Mouse (Mus musculus) midbrain, embryonic 14.5 days (tissue): ENCODE measurements around the gene Cpm. TPM values are rescaled to one million over a fixed set of nuclear protein-coding genes. Genes with fewer than 3 reads are reported as not detected.
"Not testable (repeated sequence)": the region's sequence is repeated elsewhere in the genome, so short reads cannot be mapped to it uniquely, and the experiment has no call there.

Source experiments
- ATAC-seq: fragments of 200-750 bp; cut with Nextera tagmentation; 2 replicates; pipeline ENCODE4 v1.8.0; 2017; ENCODE audit warnings: moderate number of reproducible peaks, moderate library complexity; ENCODE audit not compliant: low FRiP score, low TSS enrichment
- DNase-seq: peaks from one replicate; pipeline ENCODE4 v3.0.0-alpha.2; 2015
- H3K27ac ChIP-seq: fragments of 300-500 bp; sonication (generic); replicated peaks from 2 replicates; pipeline ENCODE4 v1.5.1; 2014; ENCODE audit warnings: mild to moderate bottlenecking, low read depth, low read length, moderate library complexity
- H3K27me3 ChIP-seq: fragments of 300-500 bp; sonication (generic); 2 replicates; pipeline ENCODE4 v1.6.1; 2014; ENCODE audit warnings: low read length, control low read depth, mixed read lengths; ENCODE audit not compliant: control insufficient read depth, insufficient read depth
- H3K36me3 ChIP-seq: fragments of 300-500 bp; sonication (generic); 2 replicates; pipeline ENCODE4 v1.6.1; 2014; ENCODE audit warnings: low read length, control low read depth; ENCODE audit not compliant: control insufficient read depth, insufficient read depth
- H3K4me1 ChIP-seq: fragments of 300-500 bp; sonication (generic); 2 replicates; pipeline ENCODE4 v1.6.1; 2014; ENCODE audit warnings: mild to moderate bottlenecking, antibody characterized with exemption, low read length, control low read depth; ENCODE audit not compliant: control insufficient read depth, insufficient read depth
- H3K4me2 ChIP-seq: fragments of 300-500 bp; sonication (generic); 2 replicates; pipeline ENCODE4 v1.6.1; 2014; ENCODE audit warnings: mild to moderate bottlenecking, low read length, moderate library complexity
- H3K4me3 ChIP-seq: fragments of 300-500 bp; sonication (generic); replicated peaks from 2 replicates; pipeline ENCODE4 v1.5.1; 2014; ENCODE audit warnings: low read depth, low read length
- H3K9ac ChIP-seq: fragments of 300-500 bp; sonication (generic); replicated peaks from 2 replicates; pipeline ENCODE4 v1.6.1; 2014; ENCODE audit warnings: mild to moderate bottlenecking, low read length, moderate library complexity
- H3K9me3 ChIP-seq: fragments of 300-500 bp; sonication (generic); 2 replicates; pipeline ENCODE4 v1.6.1; 2016; ENCODE audit warnings: low read length, control low read depth, mixed read lengths; ENCODE audit not compliant: control insufficient read depth
- WGBS: fragments of 180-500 bp; shearing (Covaris S2); extraction: QIAGEN DNeasy Blood & Tissue Kit; methylation state at CpG from one replicate; pipeline ENCODE4 v1.1.7; 2014; 5-methylcytosine and 5-hydroxymethylcytosine counted together
- polyA plus RNA-seq: library from polyadenylated mRNA; unstranded; fragments of >200 nt; fragmentation: Nextera tagmentation; extraction: Ambion mirVana; gene quantifications from 2 replicates; pipeline ENCODE4 v1.2.1, GENCODE M21; 2014

Gene Cpm
- polyA plus RNA-seq, 1 experiment from 2014 or later = 5.4 TPM

GRCm38 (mm10) chr10:117715654-117716053, 86.4 kb downstream of the Cpm start:
- H3K4me3 ChIP-seq, H3K9ac ChIP-seq, H3K27ac ChIP-seq, H3K36me3 ChIP-seq, ATAC-seq, H3K27me3 ChIP-seq, H3K4me1 ChIP-seq, H3K9me3 ChIP-seq, H3K4me2 ChIP-seq, DNase-seq: not testable (repeated sequence)
- WGBS = 95% methylated on average over 1 of the region's 1 CpGs

- Histone ChIP-seq H3K4me3 (no peak overlapping the region), H3K4me1 (no peaks in the 10 kb centered on the region), H3K27me3 (no peaks in the 10 kb centered on the region), H3K9me3 (no peaks in the 10 kb centered on the region), H3K4me2 (no peak overlapping the region), H3K27ac (no peak overlapping the region), H3K36me3 (no peaks in the 10 kb centered on the region), H3K9ac (no peak overlapping the region)
- ATAC-seq = no peak
- 89% methylated on average over 3 of the region's 3 CpGs for WGBS
- no peak for DNase-seq
Measured at GRCm38 (mm10) chr10:117716686-117717085, 87.4 kb downstream of the Cpm start.

GRCm38 (mm10) chr10:117717583-117717982, 88.3 kb downstream of the Cpm start:
- Histone ChIP-seq H3K4me1 (no peaks in the 10 kb centered on the region), H3K36me3 (no peaks in the 10 kb centered on the region), H3K27me3 (no peaks in the 10 kb centered on the region), H3K9ac (no peak overlapping the region), H3K9me3 (no peaks in the 10 kb centered on the region), H3K27ac (no peak overlapping the region), H3K4me3 (no peak overlapping the region), H3K4me2 (no peak overlapping the region)
- WGBS = 21% methylated on average over 4 of the region's 4 CpGs
- DNase-seq (no peak), ATAC-seq (no peak)

- Histone ChIP-seq H3K4me1 (no peaks in the 10 kb centered on the region), H3K4me3 (no peak overlapping the region), H3K36me3 (no peaks in the 10 kb centered on the region), H3K27me3 (no peaks in the 10 kb centered on the region), H3K9me3 (no peaks in the 10 kb centered on the region), H3K9ac (no peak overlapping the region), H3K27ac (no peak overlapping the region), H3K4me2 (no peak overlapping the region)
- ATAC-seq (no peak), DNase-seq (no peak)
- 74% methylated on average over 19 of the region's 19 CpGs for WGBS
Measured at GRCm38 (mm10) chr10:117718161-117719119, 89.1 kb downstream of the Cpm start.

- Histone ChIP-seq H3K4me3 (no peak overlapping the region), H3K27me3 (no peaks in the 10 kb centered on the region), H3K9ac (no peak overlapping the region), H3K27ac (no peak overlapping the region), H3K4me2 (no peak overlapping the region), H3K36me3 (no peaks in the 10 kb centered on the region), H3K9me3 (no peaks in the 10 kb centered on the region), H3K4me1 (no peaks in the 10 kb centered on the region)
- 82% methylated on average over 5 of the region's 5 CpGs for WGBS
- no peak for ATAC-seq
- DNase-seq = no peak
Measured at GRCm38 (mm10) chr10:117724136-117724718, 94.9 kb downstream of the Cpm start.

- Histone ChIP-seq H3K4me1 (no peaks in the 10 kb centered on the region), H3K36me3 (no peaks in the 10 kb centered on the region), H3K9ac (no peak overlapping the region), H3K4me2 (no peak overlapping the region), H3K27ac (no peak overlapping the region), H3K27me3 (no peaks in the 10 kb centered on the region), H3K9me3 (no peaks in the 10 kb centered on the region), H3K4me3 (no peak overlapping the region)
- ATAC-seq (no peak), DNase-seq (no peak)
- WGBS = 93% methylated on average over 3 of the region's 3 CpGs
Measured at GRCm38 (mm10) chr10:117724804-117725361, 95.6 kb downstream of the Cpm start.

GRCm38 (mm10) chr10:117725671-117726070, 96.4 kb downstream of the Cpm start:
- no peaks in the 10 kb centered on the region for H3K27me3 ChIP-seq
- H3K4me1 ChIP-seq = no peaks in the 10 kb centered on the region
- no peak for DNase-seq
- no peaks in the 10 kb centered on the region for H3K36me3 ChIP-seq
- no peak overlapping the region for H3K4me3 ChIP-seq
- no peak overlapping the region for H3K4me2 ChIP-seq
- WGBS = 82% methylated on average over 7 of the region's 7 CpGs
- no peak overlapping the region for H3K27ac ChIP-seq
- H3K9me3 ChIP-seq = no peaks in the 10 kb centered on the region
- ATAC-seq = no peak
- no peak overlapping the region for H3K9ac ChIP-seq

GRCm38 (mm10) chr10:117726350-117726749, 97.0 kb downstream of the Cpm start:
- DNase-seq (no peak), ATAC-seq (no peak)
- Histone ChIP-seq H3K36me3 (no peaks in the 10 kb centered on the region), H3K4me1 (no peaks in the 10 kb centered on the region), H3K4me2 (no peak overlapping the region), H3K27me3 (no peaks in the 10 kb centered on the region), H3K9ac (no peak overlapping the region), H3K4me3 (no peak overlapping the region), H3K27ac (no peak overlapping the region), H3K9me3 (no peaks in the 10 kb centered on the region)
- 96% methylated on average over 4 of the region's 4 CpGs for WGBS
